Mouse (Mus musculus) kidney, embryonic 16.5 days (tissue): ENCODE results near the gene Kalrn. TPM values are rescaled to one million over a fixed set of nuclear protein-coding genes. Genes with fewer than 3 reads are reported as not detected.

Source experiments
- ATAC-seq: fragments of 200-750 bp; cut with Nextera tagmentation; 2 replicates; pipeline ENCODE4 v1.8.0; 2017; ENCODE audit warnings: moderate TSS enrichment; ENCODE audit not compliant: low FRiP score, low TSS enrichment
- H3K27ac ChIP-seq: fragments of 300-500 bp; sonication (generic); 2 replicates; pipeline ENCODE4 v1.5.1; 2014; ENCODE audit warnings: low read length
- H3K27me3 ChIP-seq: fragments of 300-500 bp; sonication (generic); 2 replicates; pipeline ENCODE4 v1.6.1; 2014; ENCODE audit warnings: low read length, control low read depth, mixed read lengths; ENCODE audit not compliant: insufficient read depth
- H3K36me3 ChIP-seq: fragments of 300-500 bp; sonication (generic); 2 replicates; pipeline ENCODE4 v1.6.1; 2014; ENCODE audit warnings: low read length, control low read depth, mixed read lengths; ENCODE audit not compliant: insufficient read depth
- H3K4me1 ChIP-seq: fragments of 300-500 bp; sonication (generic); 2 replicates; pipeline ENCODE4 v1.6.1; 2014; ENCODE audit warnings: low read length, control low read depth, mixed read lengths; ENCODE audit not compliant: insufficient read depth
- H3K4me2 ChIP-seq: fragments of 300-500 bp; sonication (generic); replicated peaks from 2 replicates; pipeline ENCODE4 v1.6.1; 2014; ENCODE audit warnings: low read depth, low read length
- H3K4me3 ChIP-seq: fragments of 300-500 bp; sonication (generic); 2 replicates; pipeline ENCODE4 v1.5.1; 2014; ENCODE audit warnings: mild to moderate bottlenecking, low read length
- H3K9ac ChIP-seq: fragments of 300-500 bp; sonication (generic); replicated peaks from 2 replicates; pipeline ENCODE4 v1.6.1; 2014; ENCODE audit warnings: low read length
- H3K9me3 ChIP-seq: fragments of 300-500 bp; sonication (generic); 2 replicates; pipeline ENCODE4 v1.6.1; 2016; ENCODE audit warnings: low read length, control low read depth
- WGBS: fragments of 180-500 bp; shearing (Covaris S2); extraction: QIAGEN DNeasy Blood & Tissue Kit; methylation state at CpG from one replicate; pipeline ENCODE4 v1.1.7; 2014; 5-methylcytosine and 5-hydroxymethylcytosine counted together
- polyA plus RNA-seq: library from polyadenylated mRNA; unstranded; fragments of >200 nt; fragmentation: Nextera tagmentation; extraction: Ambion mirVana; gene quantifications from 2 replicates; pipeline ENCODE4 v1.2.1, GENCODE M21; 2015

Gene Kalrn
- polyA plus RNA-seq, 1 experiment from 2014 or later = 15.2 TPM

GRCm38 (mm10) chr16:34489805-34490325 lies 83.5 kb downstream of the Kalrn start:
- Histone ChIP-seq H3K27ac (no peak overlapping the region), H3K27me3 (no peaks in the 10 kb centered on the region), H3K4me1 (peaks cover 31% of the 10 kb centered on the region), H3K9ac (no peak overlapping the region), H3K36me3 (no peaks in the 10 kb centered on the region), H3K9me3 (no peaks in the 10 kb centered on the region), H3K4me2 (no peak overlapping the region), H3K4me3 (no peak overlapping the region)
- no peak for ATAC-seq
- WGBS = 51% methylated on average over 3 of the region's 3 CpGs

GRCm38 (mm10) chr16:34487823-34488222 lies 85.5 kb downstream of the Kalrn start:
- peaks cover 17% of the 10 kb centered on the region for H3K4me1 ChIP-seq
- H3K9ac ChIP-seq = no peak overlapping the region
- no peak for ATAC-seq
- H3K27me3 ChIP-seq = no peaks in the 10 kb centered on the region
- H3K9me3 ChIP-seq = no peaks in the 10 kb centered on the region
- H3K36me3 ChIP-seq = no peaks in the 10 kb centered on the region
- H3K4me3 ChIP-seq = no peak overlapping the region
- WGBS = 82% methylated on average over 5 of the region's 5 CpGs
- no peak overlapping the region for H3K27ac ChIP-seq
- no peak overlapping the region for H3K4me2 ChIP-seq

GRCm38 (mm10) chr16:34487268-34487667 lies 86.1 kb downstream of the Kalrn start:
- Histone ChIP-seq H3K4me1 (peaks cover 17% of the 10 kb centered on the region), H3K9me3 (no peaks in the 10 kb centered on the region)

GRCm38 (mm10) chr16:34485483-34485882 lies 87.8 kb downstream of the Kalrn start:
- Histone ChIP-seq H3K4me1 (peaks cover 9% of the 10 kb centered on the region), H3K27me3 (no peaks in the 10 kb centered on the region), H3K36me3 (no peaks in the 10 kb centered on the region), H3K4me2 (no peak overlapping the region), H3K9ac (no peak overlapping the region), H3K9me3 (no peaks in the 10 kb centered on the region), H3K4me3 (no peak overlapping the region), H3K27ac (no peak overlapping the region)
- no peak for ATAC-seq
- WGBS = 80% methylated on average over 6 of the region's 6 CpGs

More at GRCm38 (mm10) chr16:34487268-34487667, 86.1 kb downstream of the Kalrn start:
- ATAC-seq = no peak
- Histone ChIP-seq H3K4me2 (no peak overlapping the region), H3K9ac (no peak overlapping the region), H3K36me3 (no peaks in the 10 kb centered on the region), H3K27me3 (no peaks in the 10 kb centered on the region), H3K4me3 (no peak overlapping the region), H3K27ac (no peak overlapping the region)
- 88% methylated on average over 7 of the region's 7 CpGs for WGBS

GRCm38 (mm10) chr16:34484921-34485320 lies 88.4 kb downstream of the Kalrn start:
- Histone ChIP-seq H3K9me3 (no peaks in the 10 kb centered on the region), H3K9ac (no peak overlapping the region), H3K4me1 (peaks cover 3% of the 10 kb centered on the region), H3K27me3 (no peaks in the 10 kb centered on the region), H3K4me2 (no peak overlapping the region), H3K27ac (no peak overlapping the region), H3K36me3 (no peaks in the 10 kb centered on the region), H3K4me3 (no peak overlapping the region)
- no peak for ATAC-seq
- WGBS = 63% methylated on average over 3 of the region's 3 CpGs

GRCm38 (mm10) chr16:34484213-34484612 lies 89.1 kb downstream of the Kalrn start:
- Histone ChIP-seq H3K27ac (no peak overlapping the region), H3K4me1 (no peaks in the 10 kb centered on the region), H3K27me3 (no peaks in the 10 kb centered on the region), H3K4me2 (no peak overlapping the region), H3K9me3 (no peaks in the 10 kb centered on the region), H3K4me3 (no peak overlapping the region), H3K36me3 (no peaks in the 10 kb centered on the region), H3K9ac (no peak overlapping the region)
- 97% methylated on average over 1 of the region's 1 CpGs for WGBS
- no peak for ATAC-seq

GRCm38 (mm10) chr16:34483716-34484115 lies 89.6 kb downstream of the Kalrn start:
- no peak for ATAC-seq
- WGBS = 80% methylated on average over 6 of the region's 6 CpGs
- Histone ChIP-seq H3K36me3 (no peaks in the 10 kb centered on the region), H3K9me3 (no peaks in the 10 kb centered on the region), H3K9ac (no peak overlapping the region), H3K4me1 (no peaks in the 10 kb centered on the region), H3K27me3 (no peaks in the 10 kb centered on the region), H3K27ac (no peak overlapping the region), H3K4me3 (no peak overlapping the region), H3K4me2 (no peak overlapping the region)

GRCm38 (mm10) chr16:34474741-34475140 lies 98.6 kb downstream of the Kalrn start:
- no peak overlapping the region for H3K9ac ChIP-seq
- no peak overlapping the region for H3K4me3 ChIP-seq
- no peaks in the 10 kb centered on the region for H3K9me3 ChIP-seq
- peaks cover 28% of the 10 kb centered on the region for H3K4me1 ChIP-seq
- ATAC-seq = no peak
- H3K27me3 ChIP-seq = no peaks in the 10 kb centered on the region
- no peak overlapping the region for H3K4me2 ChIP-seq
- no peak overlapping the region for H3K27ac ChIP-seq
- WGBS = 73% methylated on average over 4 of the region's 4 CpGs
- H3K36me3 ChIP-seq = no peaks in the 10 kb centered on the region

- H3K36me3 ChIP-seq = no peaks in the 10 kb centered on the region
- no peak for ATAC-seq
- no peaks in the 10 kb centered on the region for H3K27me3 ChIP-seq
- 59% methylated on average over 4 of the region's 4 CpGs for WGBS
- H3K4me3 ChIP-seq = no peak overlapping the region
- H3K9ac ChIP-seq = no peak overlapping the region
- no peaks in the 10 kb centered on the region for H3K9me3 ChIP-seq
- H3K4me1 ChIP-seq = peaks cover 36% of the 10 kb centered on the region
- no peak overlapping the region for H3K4me2 ChIP-seq
- H3K27ac ChIP-seq = no peak overlapping the region
Observed at GRCm38 (mm10) chr16:34473891-34474290, 99.4 kb downstream of the Kalrn start.

- Histone ChIP-seq H3K4me1 (peaks cover 59% of the 10 kb centered on the region), H3K27ac (no peak overlapping the region)
Observed at GRCm38 (mm10) chr16:34471441-34471840, 101.9 kb downstream of the Kalrn start.

More at GRCm38 (mm10) chr16:34471441-34471840, 101.9 kb downstream of the Kalrn start:
- Histone ChIP-seq H3K9ac (no peak overlapping the region), H3K4me2 (no peak overlapping the region), H3K4me3 (no peak overlapping the region), H3K36me3 (no peaks in the 10 kb centered on the region), H3K27me3 (no peaks in the 10 kb centered on the region), H3K9me3 (no peaks in the 10 kb centered on the region)
- 85% methylated on average over 4 of the region's 4 CpGs for WGBS
- ATAC-seq = no peak
